Mouse (Mus musculus): Measurements from ENCODE around the gene Plekhm1. TPM values are rescaled to one million over a fixed set of nuclear protein-coding genes. Genes with fewer than 3 reads are reported as not detected.
"Not testable (repeated sequence)": the region's sequence is repeated elsewhere in the genome, so short reads cannot be mapped to it uniquely, and the experiment has no call there.

Gene Plekhm1
- polyA plus RNA-seq, 1 experiment from 2014 or later: 4.7 TPM

- TF ChIP-seq CTCF (IDR thresholded peaks at IDR 0.05; ENCODE audit: low read depth): no peak
- no peaks in the 10 kb centered on the region for H3K27me3 ChIP-seq (replicated peaks; ENCODE audit: control insufficient read depth, insufficient read depth, low read length)
- H3K4me2 ChIP-seq (replicated peaks; ENCODE audit: low read depth): no peak overlapping the region
- no peak overlapping the region for H3K27ac ChIP-seq (ENCODE audit: low read depth, low read length)
- no peak for ATAC-seq
- H3K4me3 ChIP-seq (ENCODE audit: low read depth, low read length): no peak overlapping the region
- no peaks in the 10 kb centered on the region for H3K9me3 ChIP-seq (ENCODE audit: control insufficient read depth)
- WGBS: 77% methylated on average over 13 of the region's 13 CpGs
- no peak overlapping the region for H3K9ac ChIP-seq (ENCODE audit: low read depth, low read length)
- no peaks in the 10 kb centered on the region for H3K36me3 ChIP-seq (ENCODE audit: control insufficient read depth, insufficient read depth)
- H3K4me1 ChIP-seq (replicated peaks; ENCODE audit: control insufficient read depth, insufficient read depth, low read length): no peaks in the 10 kb centered on the region
Measured at GRCm38 (mm10) chr11:103419667-103420066, 7.2 kb upstream of the Plekhm1 start.

- WGBS: 76% methylated on average over 5 of the region's 5 CpGs
- H3K9me3 ChIP-seq (ENCODE audit: control insufficient read depth): no peaks in the 10 kb centered on the region
- ATAC-seq: no peak
- 0 out of 2 replicates have a peak, but pooled peaks have one; percentile 9 for TF ChIP-seq CTCF (IDR thresholded peaks at IDR 0.05; ENCODE audit: low read depth)
- H3K36me3 ChIP-seq (ENCODE audit: control insufficient read depth, insufficient read depth): no peaks in the 10 kb centered on the region
- H3K4me3 ChIP-seq (ENCODE audit: low read depth, low read length): no peak overlapping the region
- no peak overlapping the region for H3K9ac ChIP-seq (ENCODE audit: low read depth, low read length)
- no peak overlapping the region for H3K4me2 ChIP-seq (replicated peaks; ENCODE audit: low read depth)
- no peaks in the 10 kb centered on the region for H3K4me1 ChIP-seq (replicated peaks; ENCODE audit: control insufficient read depth, insufficient read depth, low read length)
- no peak overlapping the region for H3K27ac ChIP-seq (ENCODE audit: low read depth, low read length)
- no peaks in the 10 kb centered on the region for H3K27me3 ChIP-seq (replicated peaks; ENCODE audit: control insufficient read depth, insufficient read depth, low read length)
Measured at GRCm38 (mm10) chr11:103419226-103419625, 6.7 kb upstream of the Plekhm1 start.

GRCm38 (mm10) chr11:103413516-103413915 is 1.0 kb upstream of the Plekhm1 start:
- TF ChIP-seq CTCF (IDR thresholded peaks at IDR 0.05; ENCODE audit: low read depth): no peak
- Histone ChIP-seq H3K36me3 (ENCODE audit: control insufficient read depth, insufficient read depth) (no peaks in the 10 kb centered on the region; the same call in 1 of the 2 replicates), H3K27ac (ENCODE audit: low read depth, low read length) (no peak overlapping the region), H3K27me3 (replicated peaks; ENCODE audit: control insufficient read depth, insufficient read depth, low read length) (no peaks in the 10 kb centered on the region), H3K4me1 (replicated peaks; ENCODE audit: control insufficient read depth, insufficient read depth, low read length) (no peaks in the 10 kb centered on the region), H3K9ac (ENCODE audit: low read depth, low read length) (no peak overlapping the region), H3K4me2 (replicated peaks; ENCODE audit: low read depth) (peak overlapping the region; percentile 88), H3K4me3 (ENCODE audit: low read depth, low read length) (no peak overlapping the region), H3K9me3 (ENCODE audit: control insufficient read depth) (no peaks in the 10 kb centered on the region)
- no peak for ATAC-seq
- 74% methylated on average over 1 of the region's 1 CpGs for WGBS

GRCm38 (mm10) chr11:103412950-103413423 is 500 bp upstream of the Plekhm1 start:
- Histone ChIP-seq H3K9ac (ENCODE audit: low read depth, low read length) (peak overlapping the region; percentile 86), H3K27ac (ENCODE audit: low read depth, low read length) (peak overlapping the region; percentile 86), H3K36me3 (ENCODE audit: control insufficient read depth, insufficient read depth) (no peaks in the 10 kb centered on the region; the same call in 1 of the 2 replicates), H3K4me2 (replicated peaks; ENCODE audit: low read depth) (peak overlapping the region; percentile 88), H3K27me3 (replicated peaks; ENCODE audit: control insufficient read depth, insufficient read depth, low read length) (no peaks in the 10 kb centered on the region), H3K4me1 (replicated peaks; ENCODE audit: control insufficient read depth, insufficient read depth, low read length) (no peaks in the 10 kb centered on the region), H3K4me3 (ENCODE audit: low read depth, low read length) (peak overlapping the region; percentile 86), H3K9me3 (ENCODE audit: control insufficient read depth) (no peaks in the 10 kb centered on the region)
- TF ChIP-seq CTCF (IDR thresholded peaks at IDR 0.05; ENCODE audit: low read depth): no peak
- WGBS: under 1% methylated on average over 14 of the region's 14 CpGs
- peak; percentile 53 for ATAC-seq

- Histone ChIP-seq H3K36me3 (ENCODE audit: control insufficient read depth, insufficient read depth) (no peaks in the 10 kb centered on the region; the same call in 1 of the 2 replicates), H3K9ac (ENCODE audit: low read depth, low read length) (no peak overlapping the region), H3K4me2 (replicated peaks; ENCODE audit: low read depth) (peak overlapping the region; percentile 88), H3K4me3 (ENCODE audit: low read depth, low read length) (peak overlapping the region; percentile 86; the same call in 1 of the 2 replicates), H3K27ac (ENCODE audit: low read depth, low read length) (no peak overlapping the region), H3K9me3 (ENCODE audit: control insufficient read depth) (no peaks in the 10 kb centered on the region), H3K27me3 (replicated peaks; ENCODE audit: control insufficient read depth, insufficient read depth, low read length) (no peaks in the 10 kb centered on the region), H3K4me1 (replicated peaks; ENCODE audit: control insufficient read depth, insufficient read depth, low read length) (no peaks in the 10 kb centered on the region)
- no peak for ATAC-seq
- WGBS: 86% methylated on average over 1 of the region's 1 CpGs
- TF ChIP-seq CTCF (IDR thresholded peaks at IDR 0.05; ENCODE audit: low read depth): no peak
Measured at GRCm38 (mm10) chr11:103411301-103411700, 1.2 kb downstream of the Plekhm1 start.

GRCm38 (mm10) chr11:103408880-103409279 is 3.6 kb downstream of the Plekhm1 start:
- Histone ChIP-seq H3K9ac (ENCODE audit: low read depth, low read length) (no peak overlapping the region), H3K4me1 (replicated peaks; ENCODE audit: control insufficient read depth, insufficient read depth, low read length) (no peaks in the 10 kb centered on the region), H3K9me3 (ENCODE audit: control insufficient read depth) (no peaks in the 10 kb centered on the region), H3K27ac (ENCODE audit: low read depth, low read length) (no peak overlapping the region; the same call in 1 of the 2 replicates), H3K36me3 (ENCODE audit: control insufficient read depth, insufficient read depth) (peaks cover under 1% of the 10 kb centered on the region; the same call in 1 of the 2 replicates), H3K27me3 (replicated peaks; ENCODE audit: control insufficient read depth, insufficient read depth, low read length) (no peaks in the 10 kb centered on the region), H3K4me2 (replicated peaks; ENCODE audit: low read depth) (no peak overlapping the region), H3K4me3 (ENCODE audit: low read depth, low read length) (no peak overlapping the region)
- WGBS: 87% methylated on average over 13 of the region's 13 CpGs
- TF ChIP-seq CTCF (IDR thresholded peaks at IDR 0.05; ENCODE audit: low read depth): no peak
- ATAC-seq: no peak

GRCm38 (mm10) chr11:103407136-103407535 is 5.4 kb downstream of the Plekhm1 start:
- not testable (repeated sequence) for H3K27me3 ChIP-seq (replicated peaks; ENCODE audit: control insufficient read depth, insufficient read depth, low read length); H3K36me3 ChIP-seq (ENCODE audit: control insufficient read depth, insufficient read depth); H3K9ac ChIP-seq (ENCODE audit: low read depth, low read length); H3K4me2 ChIP-seq (replicated peaks; ENCODE audit: low read depth); H3K4me1 ChIP-seq (replicated peaks; ENCODE audit: control insufficient read depth, insufficient read depth, low read length); H3K9me3 ChIP-seq (ENCODE audit: control insufficient read depth); H3K27ac ChIP-seq (ENCODE audit: low read depth, low read length); ATAC-seq; H3K4me3 ChIP-seq (ENCODE audit: low read depth, low read length)
- 53% methylated on average over 5 of the region's 5 CpGs for WGBS

Data from intestine, postnatal 0 days (tissue).